18 mouse cellular contexts compared by ENCODE assay signal in the genomic region with DNA sequence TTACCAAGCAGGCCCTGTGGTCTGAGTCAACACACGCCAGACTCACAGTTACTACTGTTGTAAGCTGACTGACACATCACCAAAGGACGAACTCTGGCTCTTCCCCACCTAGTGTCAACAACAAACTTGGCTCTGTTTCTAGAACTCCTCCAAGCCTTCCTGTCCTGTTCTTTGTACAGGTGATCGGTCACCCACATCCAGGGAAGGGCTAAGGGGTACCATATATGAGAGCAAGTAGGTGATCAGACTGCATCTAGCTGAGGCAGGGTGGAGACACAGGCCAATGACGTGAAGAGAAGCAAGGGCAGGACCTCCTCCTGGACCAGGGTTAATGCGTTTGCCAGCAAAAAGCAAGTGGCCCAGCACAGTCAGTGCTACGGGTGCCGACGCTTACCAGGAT. TPM values are rescaled to one million over a fixed set of nuclear protein-coding genes. Genes with fewer than 3 reads are reported as not detected.
DNase-seq lines count a peak whose midpoint lies in the region; ATAC-seq lines count a peak whose summit lies in the region.
"Had no signal": no experiment of that assay in that cellular context is flagged by ENCODE, and none has a peak within 500 bp of the region (broad histone marks: within the 10 kb centered on the region; RNA-seq: fewer than 3 reads in every experiment).

No protein-coding gene starts in this region.

- intact Hi-C loops in left cerebral cortex, postnatal 4 days (cut with DNase I): no loop called here

- H3K27ac ChIP-seq in heart, embryonic 11.5 days (ENCODE audit: low read depth, low read length): no peak overlapping the region
- H3K27ac ChIP-seq in liver, embryonic 13.5 days: peak overlapping the region; percentile 90
- H3K27ac ChIP-seq: hindbrain, embryonic 10.5 days; limb, embryonic 13.5 days had no signal

- peaks cover 18% of the 10 kb centered on the region for H3K4me1 ChIP-seq in heart, embryonic 11.5 days (ENCODE audit: control insufficient read depth, insufficient read depth, low read length)
- peaks cover 78% of the 10 kb centered on the region for H3K4me1 ChIP-seq in megakaryocyte, embryonic 14.5 days
- H3K4me1 ChIP-seq in liver, embryonic 13.5 days (replicated peaks): peaks cover 56% of the 10 kb centered on the region

- no peak overlapping the region; the same call in 1 of the 2 replicates for H3K4me3 ChIP-seq in heart, embryonic 11.5 days (ENCODE audit: low read depth, low read length)
- H3K4me3 ChIP-seq in megakaryocyte, embryonic 14.5 days (replicated peaks): peak overlapping the region; percentile 60
- H3K4me3 ChIP-seq in liver, embryonic 13.5 days (replicated peaks): peak overlapping the region; percentile 77
- H3K4me3 ChIP-seq: limb, embryonic 13.5 days had no signal

- H3K27me3 ChIP-seq in heart, embryonic 11.5 days (ENCODE audit: control insufficient read depth, insufficient read depth, low read length): no peaks in the 10 kb centered on the region
- H3K27me3 ChIP-seq in megakaryocyte, embryonic 14.5 days (replicated peaks): peaks cover 5% of the 10 kb centered on the region
- peaks cover 10% of the 10 kb centered on the region for H3K27me3 ChIP-seq in liver, embryonic 13.5 days

- no peaks in the 10 kb centered on the region for H3K9me3 ChIP-seq in heart, embryonic 11.5 days (replicated peaks; ENCODE audit: control insufficient read depth, low read length)
- H3K9me3 ChIP-seq in megakaryocyte, embryonic 14.5 days: no peaks in the 10 kb centered on the region
- H3K9me3 ChIP-seq in liver, embryonic 13.5 days (replicated peaks): no peaks in the 10 kb centered on the region
- H3K9me3 ChIP-seq: hindbrain, embryonic 10.5 days; limb, embryonic 13.5 days had no signal

- H3K36me3 ChIP-seq in heart, embryonic 11.5 days (ENCODE audit: control insufficient read depth, insufficient read depth, low read length): no peaks in the 10 kb centered on the region
- peaks cover 44% of the 10 kb centered on the region for H3K36me3 ChIP-seq in megakaryocyte, embryonic 14.5 days (replicated peaks; ENCODE audit: low read length)
- peaks cover 34% of the 10 kb centered on the region for H3K36me3 ChIP-seq in liver, embryonic 13.5 days
- H3K36me3 ChIP-seq: limb, embryonic 13.5 days had no signal

- no peak overlapping the region for H3K9ac ChIP-seq in heart, embryonic 11.5 days (ENCODE audit: low read depth, low read length)
- H3K9ac ChIP-seq in liver, embryonic 13.5 days: peak overlapping the region; percentile 88
- H3K9ac ChIP-seq: forebrain, postnatal 0 days; limb, embryonic 13.5 days had no signal

- WGBS in heart, embryonic 11.5 days (ENCODE audit: insufficient replicate concordance): 77% methylated on average over 8 of the region's 8 CpGs
- WGBS in liver, embryonic 13.5 days (ENCODE audit: insufficient replicate concordance): 36% methylated on average over 8 of the region's 8 CpGs

- no peak for DNase-seq in heart, postnatal 4 days
- DNase-seq in liver, embryonic 13.5 days: peak; percentile 43
- DNase-seq in frontal cortex, postnatal 10 days (ENCODE audit: low spot score in 2 of 2): no peak
- no peak for DNase-seq in left cerebral cortex, postnatal 4 days
- DNase-seq in spleen, postnatal 4 days (ENCODE audit: low spot score in 2 of 2): no peak
- DNase-seq: adrenal gland, adult 8-10 months; B cell, adult 2 months; cerebellum, adult 2 months; embryo, embryonic 11 days; forebrain, postnatal 0 days; gastrocnemius, postnatal 25 days; midbrain, embryonic 14.5 days; right cerebral cortex, postnatal 14 days had no signal

- peak overlapping the region; percentile 79 for H3K4me2 ChIP-seq in heart, embryonic 11.5 days
- H3K4me2 ChIP-seq in liver, embryonic 13.5 days: peak overlapping the region; percentile 90
- H3K4me2 ChIP-seq: limb, embryonic 13.5 days had no signal

- ATAC-seq in heart, embryonic 11.5 days (replicated peaks; ENCODE audit: insufficient number of reproducible peaks, low FRiP score, low TSS enrichment): no peak
- ATAC-seq in megakaryocyte, adult 5-6 weeks (ENCODE audit: poor library complexity, severe bottlenecking): no peak
- peak; percentile 45 for ATAC-seq in liver, embryonic 13.5 days (ENCODE audit: low read depth)
- ATAC-seq: forebrain, postnatal 0 days had no signal

RNA-seq across cellular contexts. Expression of gene Tango2, which starts 6.3 kb away (rescaled TPM):
- 56.3 and 62.1 TPM in 2 replicates for polyA plus RNA-seq in heart, embryonic 11.5 days (2014; fragmentation: Nextera tagmentation; extraction: Ambion mirVana)
- 10 to 100 TPM; 47.0 to 48.8 TPM for total RNA-seq in heart, postnatal 4 days (2021)
- 17.3 and 33.0 TPM in 2 replicates for polyA plus RNA-seq in megakaryocyte, embryonic 14.5 days (2012; ENCODE audit: insufficient read depth, low replicate concordance)
- 27.2 and 27.4 TPM in 2 replicates for total RNA-seq in megakaryocyte, adult 5-6 weeks (2015)
- 5.7 and 11.8 TPM in 2 replicates for total RNA-seq in megakaryocyte, adult 5-6 weeks (2017)
- polyA plus RNA-seq in liver, embryonic 13.5 days (2015; fragmentation: Nextera tagmentation; extraction: Ambion mirVana): 69.6 and 71.4 TPM in 2 replicates
- 10 to 100 TPM; 75.0 to 84.7 TPM for total RNA-seq in left cerebral cortex, postnatal 4 days (2021)

RNA-seq across cellular contexts. Expression of gene Arvcf, which starts 6.4 kb away (rescaled TPM):
- 19.5 and 23.4 TPM in 2 replicates for polyA plus RNA-seq in heart, embryonic 11.5 days (2014; fragmentation: Nextera tagmentation; extraction: Ambion mirVana)
- total RNA-seq in heart, postnatal 4 days (2021): 10 to 100 TPM; 43.5 to 44.2 TPM
- polyA plus RNA-seq in megakaryocyte, embryonic 14.5 days (2012; ENCODE audit: insufficient read depth, low replicate concordance): 2.6 TPM in 1 of 2 replicates, not detected in the other
- total RNA-seq in megakaryocyte, adult 5-6 weeks (2015): 0.38 and 0.68 TPM in 2 replicates
- 1.5 and 3.0 TPM in 2 replicates for total RNA-seq in megakaryocyte, adult 5-6 weeks (2017)
- 7.6 and 7.9 TPM in 2 replicates for polyA plus RNA-seq in liver, embryonic 13.5 days (2015; fragmentation: Nextera tagmentation; extraction: Ambion mirVana)
- total RNA-seq in left cerebral cortex, postnatal 4 days (2021): 10 to 100 TPM; 74.7 to 80.3 TPM

RNA-seq across cellular contexts. Expression of gene Dgcr8, which starts 52.6 kb away (rescaled TPM):
- polyA plus RNA-seq in heart, embryonic 11.5 days (2014; fragmentation: Nextera tagmentation; extraction: Ambion mirVana): 23.6 and 26.4 TPM in 2 replicates
- 10 to 100 TPM; 33.0 to 40.3 TPM for total RNA-seq in heart, postnatal 4 days (2021)
- polyA plus RNA-seq in megakaryocyte, embryonic 14.5 days (2012; ENCODE audit: insufficient read depth, low replicate concordance): 0.77 and 2.5 TPM in 2 replicates
- 23.3 and 32.1 TPM in 2 replicates for total RNA-seq in megakaryocyte, adult 5-6 weeks (2015)
- 33.2 and 40.2 TPM in 2 replicates for total RNA-seq in megakaryocyte, adult 5-6 weeks (2017)
- polyA plus RNA-seq in liver, embryonic 13.5 days (2015; fragmentation: Nextera tagmentation; extraction: Ambion mirVana): 13.4 and 13.8 TPM in 2 replicates
- total RNA-seq in left cerebral cortex, postnatal 4 days (2021): 10 to 100 TPM; 55.6 to 58.4 TPM

Comparison
In these comparisons a context has a peak if more than half of its experiments do, and no peak if none do; other contexts are left out.
1. RNA of gene Arvcf, which starts 6.4 kb away (total RNA-seq): 74.7 to 80.3 TPM in left cerebral cortex, postnatal 4 days and 43.5 to 44.2 TPM in heart, postnatal 4 days; 0.38 to 3.0 TPM in megakaryocyte, adult 5-6 weeks; every median in the first group is over 10 times any median in the second.